Mouse (Mus musculus) erythroid progenitor cell, adult 5-6 weeks (primary cell): ENCODE results near the gene Gas7. TPM values are rescaled to one million over a fixed set of nuclear protein-coding genes. Genes with fewer than 3 reads are reported as not detected.

Experiments used
- ATAC-seq: replicated peaks from 2 replicates; pipeline ENCODE4 v1.8.0; 2016; ENCODE audit warnings: moderate number of reproducible peaks, mild to moderate bottlenecking, moderate TSS enrichment, inconsistent platforms; ENCODE audit not compliant: poor library complexity, low FRiP score, severe bottlenecking
- total RNA-seq, 2 experiments: library from RNA; stranded (forward) in 1 of 2; stranded (reverse) in 1 of 2; fragments of 150-400 nt in 1 of 2; fragments of 186-747, 209-891 nt in 1 of 2; gene quantifications; 2 replicates each; pipeline versions ENCODE4 v1.2.3 to v1.2.4; 2015 to 2017; ENCODE audit warnings: low replicate concordance in 2 of 2

Gene Gas7
- total RNA-seq, 2 experiments from 2014 or later, result 6.4 to 14.3 TPM

DNA sequence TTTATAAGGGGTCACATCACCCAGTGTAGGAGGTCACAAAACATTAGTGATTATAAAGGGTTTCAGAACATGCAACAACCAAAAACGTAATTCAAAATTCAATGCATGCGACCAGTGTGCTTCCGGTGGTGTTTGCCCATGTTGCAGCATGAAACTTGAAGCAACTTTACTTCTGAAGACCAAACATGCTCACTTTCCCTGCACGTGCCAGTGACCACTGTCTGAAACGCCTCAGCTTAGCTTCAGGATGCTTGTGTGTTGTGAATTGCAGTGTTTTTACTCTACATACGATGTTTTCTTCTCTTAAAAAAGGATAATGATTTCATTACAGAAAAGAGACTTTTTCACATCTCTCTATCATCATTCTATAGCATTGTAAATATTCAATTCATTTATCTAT lies 283.1 kb downstream of the Gas7 start:
- no peak for ATAC-seq

Other genes with a start within 250 kb of the Gas7 start
- not detected in 2 replicates for gene Myh4, start 217.4 kb upstream of the Gas7 start, total RNA-seq (2015; ENCODE audit: low replicate concordance)
- gene Myh4, start 217.4 kb upstream of the Gas7 start, total RNA-seq (2017; ENCODE audit: low replicate concordance), result not detected in 2 replicates
- not detected in 2 replicates for gene Myh8, start 178.3 kb upstream of the Gas7 start, total RNA-seq (2015; ENCODE audit: low replicate concordance)
- gene Myh8, start 178.3 kb upstream of the Gas7 start, total RNA-seq (2017; ENCODE audit: low replicate concordance), result not detected in 2 replicates
- not detected in 2 replicates for gene Myh13, start 133.8 kb upstream of the Gas7 start, total RNA-seq (2015; ENCODE audit: low replicate concordance)
- not detected in 2 replicates for gene Myh13, start 133.8 kb upstream of the Gas7 start, total RNA-seq (2017; ENCODE audit: low replicate concordance)
- gene Rcvrn, start 239.9 kb downstream of the Gas7 start, total RNA-seq (2015; ENCODE audit: low replicate concordance), result not detected in 2 replicates
- not detected in 2 replicates for gene Rcvrn, start 239.9 kb downstream of the Gas7 start, total RNA-seq (2017; ENCODE audit: low replicate concordance)